Mouse (Mus musculus): ENCODE data around the gene E030025P04Rik. TPM values are rescaled to one million over a fixed set of nuclear protein-coding genes. Genes with fewer than 3 reads are reported as not detected.

Gene E030025P04Rik
- polyA plus RNA-seq (2012; rRNA removed) = not detected in 2 replicates

DNA sequence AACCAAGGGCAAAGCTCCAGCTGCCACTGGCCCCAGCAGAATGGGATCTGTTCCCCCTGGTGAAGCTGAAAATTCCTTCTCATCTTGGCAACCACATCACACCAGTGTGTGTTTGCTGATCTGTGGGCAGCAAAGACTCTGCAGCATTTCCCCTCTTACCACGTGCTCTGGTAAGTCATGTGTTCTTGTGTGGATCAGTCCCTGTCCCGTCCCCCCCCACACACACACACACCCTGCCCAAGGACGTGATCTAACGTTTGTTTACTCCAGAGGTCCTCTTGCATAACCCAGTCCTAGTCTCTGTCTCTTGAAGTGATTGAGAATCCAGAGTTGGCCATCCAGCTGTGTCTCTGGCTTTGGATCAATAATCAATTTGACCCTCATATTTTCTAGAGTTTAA lies at the start of gene E030025P04Rik:
Gene E030025P04Rik (minus strand): TSS at position 134 of the 400 bp plus-strand sequence.

Other genes starting within 250 kb of the E030025P04Rik start
- 0.73 and 0.81 TPM in 2 replicates for gene Axin2, start 224.0 kb downstream of the E030025P04Rik start, polyA plus RNA-seq (2012; rRNA removed)
- 0.08 and 0.12 TPM in 2 replicates for gene Rgs9, start 153.8 kb upstream of the E030025P04Rik start, polyA plus RNA-seq (2012; rRNA removed)
- gene Gna13, start 218.5 kb upstream of the E030025P04Rik start, polyA plus RNA-seq (2012; rRNA removed) = 12.8 and 13.2 TPM in 2 replicates